Mouse (Mus musculus) E14TG2a.4 (cell line): ENCODE data around the gene Golga4.
A peak's percentile ranks its signal among the peaks of the same experiment; 100 is the strongest.

ENCODE experiments used
- H3K27me3 ChIP-seq: 2 replicates; pipeline ENCODE4 v1.6.1; 2014; ENCODE audit warnings: low read length, control low read depth; ENCODE audit not compliant: insufficient read depth
- H3K36me3 ChIP-seq: 2 replicates; pipeline ENCODE4 v1.6.1; 2014; ENCODE audit warnings: low read length, control low read depth; ENCODE audit not compliant: insufficient read depth
- H3K4me1 ChIP-seq: replicated peaks from 2 replicates; pipeline ENCODE4 v1.6.1; 2014; ENCODE audit warnings: low read depth, low read length, control low read depth
- H3K4me3 ChIP-seq: replicated peaks from 2 replicates; pipeline ENCODE4 v1.5.1; 2014; ENCODE audit warnings: mild to moderate bottlenecking, low read length
- H3K9me3 ChIP-seq: 2 replicates; pipeline ENCODE4 v1.6.1; 2014; ENCODE audit warnings: low read length, control low read depth
- CTCF ChIP-seq: conservative IDR thresholded peaks from 2 replicates; pipeline ENCODE4 v1.5.1; 2014; ENCODE audit warnings: low read length
- NANOG ChIP-seq: IDR thresholded peaks from 2 replicates; pipeline ENCODE4 v1.6.1; 2014; ENCODE audit warnings: borderline replicate concordance, low read length, mixed read lengths
- POU5F1 ChIP-seq: IDR thresholded peaks from 2 replicates; pipeline ENCODE4 v1.6.1; 2014; ENCODE audit warnings: low read length, borderline replicate concordance

The Golga4 gene

GRCm38 (mm10) chr9:118621691-118622090, 115.6 kb downstream of the Golga4 start:
- Histone ChIP-seq H3K4me1 (peaks cover 31% of the 10 kb centered on the region), H3K4me3 (no peak overlapping the region), H3K9me3 (no peaks in the 10 kb centered on the region), H3K27me3 (no peaks in the 10 kb centered on the region), H3K36me3 (peaks cover 9% of the 10 kb centered on the region)
- TF ChIP-seq NANOG (no peak), CTCF (no peak), POU5F1 (no peak)

- H3K27me3 ChIP-seq, result no peaks in the 10 kb centered on the region
- TF ChIP-seq CTCF, result no peak
- no peak for TF ChIP-seq NANOG
- no peak for TF ChIP-seq POU5F1
Observed at GRCm38 (mm10) chr9:118622376-118623166, 116.5 kb downstream of the Golga4 start.

GRCm38 (mm10) chr9:118623483-118623882, 117.4 kb downstream of the Golga4 start:
- no peak for TF ChIP-seq NANOG
- TF ChIP-seq CTCF, result no peak
- no peak for TF ChIP-seq POU5F1
- Histone ChIP-seq H3K27me3 (no peaks in the 10 kb centered on the region), H3K9me3 (no peaks in the 10 kb centered on the region), H3K4me1 (peaks cover 30% of the 10 kb centered on the region), H3K36me3 (peaks cover 26% of the 10 kb centered on the region), H3K4me3 (peak overlapping the region; percentile 32; the same call in 1 of the 2 replicates)

More at GRCm38 (mm10) chr9:118622376-118623166, 116.5 kb downstream of the Golga4 start:
- peaks cover 31% of the 10 kb centered on the region for H3K4me1 ChIP-seq
- H3K4me3 ChIP-seq, result no peak overlapping the region
- H3K36me3 ChIP-seq, result peaks cover 18% of the 10 kb centered on the region
- no peaks in the 10 kb centered on the region for H3K9me3 ChIP-seq

GRCm38 (mm10) chr9:118624146-118624545, 118.1 kb downstream of the Golga4 start:
- peaks cover 25% of the 10 kb centered on the region for H3K4me1 ChIP-seq
- H3K36me3 ChIP-seq, result peaks cover 26% of the 10 kb centered on the region
- no peaks in the 10 kb centered on the region for H3K27me3 ChIP-seq
- TF ChIP-seq CTCF (no peak), NANOG (no peak), POU5F1 (no peak)
- no peaks in the 10 kb centered on the region for H3K9me3 ChIP-seq
- no peak overlapping the region for H3K4me3 ChIP-seq

- Histone ChIP-seq H3K4me1 (peaks cover 17% of the 10 kb centered on the region), H3K4me3 (no peak overlapping the region), H3K9me3 (no peaks in the 10 kb centered on the region), H3K27me3 (no peaks in the 10 kb centered on the region), H3K36me3 (peaks cover 40% of the 10 kb centered on the region)
- TF ChIP-seq NANOG, result no peak
- TF ChIP-seq CTCF, result no peak
- no peak for TF ChIP-seq POU5F1
Observed at GRCm38 (mm10) chr9:118629763-118630379, 123.8 kb downstream of the Golga4 start.
